Comparison of ENCODE assay signal across 14 mouse cellular contexts in genomic region chr2:167252057-167252687, GRCm38 (mm10). TPM values are rescaled to one million over a fixed set of nuclear protein-coding genes. Genes with fewer than 3 reads are reported as not detected.
A peak's percentile ranks its signal among the peaks of the same experiment; 100 is the strongest.
DNase-seq lines count a peak whose midpoint lies in the region; ATAC-seq lines count a peak whose summit lies in the region.
"Had no signal": no experiment of that assay in that cellular context is flagged by ENCODE, and none has a peak within 500 bp of the region (broad histone marks: within the 10 kb centered on the region; RNA-seq: fewer than 3 reads in every experiment).

No protein-coding gene starts in this region.

- H3K36me3 ChIP-seq in embryonic facial prominence, embryonic 10.5 days (replicated peaks): no peaks in the 10 kb centered on the region
- H3K36me3 ChIP-seq in limb, embryonic 10.5 days: no peaks in the 10 kb centered on the region

- H3K27me3 ChIP-seq in embryonic facial prominence, embryonic 10.5 days (replicated peaks; ENCODE audit: low read depth, poor library complexity, severe bottlenecking): no peaks in the 10 kb centered on the region
- no peaks in the 10 kb centered on the region for H3K27me3 ChIP-seq in limb, embryonic 10.5 days (ENCODE audit: low read depth, poor library complexity, severe bottlenecking)
- H3K27me3 ChIP-seq: forebrain, embryonic 13.5 days; Patski had no signal

- H3K9me3 ChIP-seq in embryonic facial prominence, embryonic 10.5 days: no peaks in the 10 kb centered on the region
- H3K9me3 ChIP-seq in limb, embryonic 10.5 days (replicated peaks): no peaks in the 10 kb centered on the region
- H3K9me3 ChIP-seq: forebrain, embryonic 13.5 days had no signal

- peaks cover 53% of the 10 kb centered on the region for H3K4me1 ChIP-seq in embryonic facial prominence, embryonic 10.5 days
- peaks cover 38% of the 10 kb centered on the region for H3K4me1 ChIP-seq in limb, embryonic 10.5 days

- no peak for ATAC-seq in megakaryocyte, adult 5-6 weeks (ENCODE audit: poor library complexity, severe bottlenecking)
- ATAC-seq: forebrain, embryonic 13.5 days; Patski had no signal

- DNase-seq in heart, adult 18-20 months: peak; percentile 65 to 73
- no peak for DNase-seq in heart, adult 8-10 months (ENCODE audit: low spot score)
- peak; percentile 25 for DNase-seq in kidney, postnatal 14 days
- no peak for DNase-seq in kidney, adult 9 months
- no peak for DNase-seq in embryonic facial prominence, embryonic 10.5 days (ENCODE audit: low spot score)
- DNase-seq in limb, embryonic 10.5 days (ENCODE audit: low spot score): no peak
- no peak for DNase-seq in yolk sac, embryonic 10.5 days (ENCODE audit: low spot score)
- DNase-seq: cerebellum, adult 11-12 months; lung, embryonic 14.5 days; thymus, adult 2 months had no signal

- H3K27ac ChIP-seq in embryonic facial prominence, embryonic 10.5 days (replicated peaks): peak overlapping the region; percentile 75
- peak overlapping the region; percentile 37; the same call in 1 of the 2 replicates for H3K27ac ChIP-seq in limb, embryonic 10.5 days
- H3K27ac ChIP-seq: forebrain, embryonic 13.5 days had no signal

- H3K4me3 ChIP-seq in embryonic facial prominence, embryonic 10.5 days: no peak overlapping the region
- no peak overlapping the region for H3K4me3 ChIP-seq in limb, embryonic 10.5 days
- H3K4me3 ChIP-seq: forebrain, embryonic 13.5 days had no signal

- WGBS in embryonic facial prominence, embryonic 10.5 days: 44% methylated on average over 3 of the region's 3 CpGs
- 52% methylated on average over 3 of the region's 3 CpGs for WGBS in limb, embryonic 10.5 days

RNA-seq across cellular contexts. Expression of gene Ptgis, which starts 11.8 kb away (rescaled TPM):
- 10 to 100 TPM; 11.2 to 13.0 TPM for total RNA-seq in heart, adult 18-20 months (2021)
- 10 to 100 TPM; 14.5 to 23.5 (median 16.9) TPM for total RNA-seq in heart, adult 8-10 months (2022)
- polyA plus RNA-seq in embryonic facial prominence, embryonic 10.5 days (2016; fragmentation: Nextera tagmentation; extraction: Ambion mirVana): 13.7 and 14.6 TPM in 2 replicates
- 15.6 and 17.6 TPM in 2 replicates for polyA plus RNA-seq in limb, embryonic 10.5 days (2016; fragmentation: Nextera tagmentation; extraction: Ambion mirVana)
- total RNA-seq in megakaryocyte, adult 5-6 weeks (2015): not detected in 2 replicates
- total RNA-seq in megakaryocyte, adult 5-6 weeks (2017): not detected in 2 replicates
- total RNA-seq: granulocyte monocyte progenitor cell, adult 5-6 weeks had no signal

Comparison
In these comparisons a context has a peak if more than half of its experiments do, and no peak if none do; other contexts are left out.
1. DNase-seq: peak in heart, adult 18-20 months (2 of 2) and kidney, postnatal 14 days (single experiment); none in heart, adult 8-10 months (single experiment), kidney, adult 9 months (single experiment), embryonic facial prominence, embryonic 10.5 days (single experiment), limb, embryonic 10.5 days (single experiment) and yolk sac, embryonic 10.5 days (single experiment).
2. RNA of gene Ptgis, which starts 11.8 kb away (total RNA-seq): 14.5 to 23.5 TPM in heart, adult 8-10 months and 11.2 to 13.0 TPM in heart, adult 18-20 months; not detected in megakaryocyte, adult 5-6 weeks; every median in the first group is over 10 times any median in the second.